Mouse (Mus musculus) layer of hippocampus, postnatal 14 days (tissue): Measurements from ENCODE around the gene Tfap2e. TPM values are rescaled to one million over a fixed set of nuclear protein-coding genes. Genes with fewer than 3 reads are reported as not detected.

Source experiments
- DNase-seq, 2 experiments: peaks; one replicate each; pipeline ENCODE4 v3.0.0; 2021 to 2022; ENCODE audit warnings: low spot score in 2 of 2, mixed read lengths in 1 of 2
- total RNA-seq, 2 experiments: library from RNA; stranded (reverse); gene quantifications; 2 replicates each; pipeline ENCODE4 v1.2.3; 2021

Tfap2e gene
- total RNA-seq, 2 experiments from 2014 or later = not detected

DNA sequence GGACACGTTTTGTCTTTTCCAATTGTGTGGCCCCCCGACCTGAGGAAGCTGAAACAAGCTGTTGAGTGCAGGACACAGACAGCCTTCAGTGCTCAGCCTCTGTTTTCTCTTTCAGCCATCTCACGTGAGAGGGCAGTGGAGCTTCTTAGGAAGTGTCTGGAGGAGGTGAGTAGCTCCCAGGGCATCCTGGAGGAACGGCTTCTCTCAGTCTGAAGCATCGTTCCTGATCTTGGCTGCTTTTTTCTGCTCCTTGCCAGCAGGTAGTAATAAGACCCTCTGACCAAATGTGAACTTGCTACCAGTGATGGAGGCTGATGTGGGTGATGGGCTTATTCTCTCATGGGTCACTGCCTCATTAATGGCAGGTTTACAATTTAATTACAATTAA lies 28.6 kb downstream of the Tfap2e start:
- no peak for DNase-seq

DNA sequence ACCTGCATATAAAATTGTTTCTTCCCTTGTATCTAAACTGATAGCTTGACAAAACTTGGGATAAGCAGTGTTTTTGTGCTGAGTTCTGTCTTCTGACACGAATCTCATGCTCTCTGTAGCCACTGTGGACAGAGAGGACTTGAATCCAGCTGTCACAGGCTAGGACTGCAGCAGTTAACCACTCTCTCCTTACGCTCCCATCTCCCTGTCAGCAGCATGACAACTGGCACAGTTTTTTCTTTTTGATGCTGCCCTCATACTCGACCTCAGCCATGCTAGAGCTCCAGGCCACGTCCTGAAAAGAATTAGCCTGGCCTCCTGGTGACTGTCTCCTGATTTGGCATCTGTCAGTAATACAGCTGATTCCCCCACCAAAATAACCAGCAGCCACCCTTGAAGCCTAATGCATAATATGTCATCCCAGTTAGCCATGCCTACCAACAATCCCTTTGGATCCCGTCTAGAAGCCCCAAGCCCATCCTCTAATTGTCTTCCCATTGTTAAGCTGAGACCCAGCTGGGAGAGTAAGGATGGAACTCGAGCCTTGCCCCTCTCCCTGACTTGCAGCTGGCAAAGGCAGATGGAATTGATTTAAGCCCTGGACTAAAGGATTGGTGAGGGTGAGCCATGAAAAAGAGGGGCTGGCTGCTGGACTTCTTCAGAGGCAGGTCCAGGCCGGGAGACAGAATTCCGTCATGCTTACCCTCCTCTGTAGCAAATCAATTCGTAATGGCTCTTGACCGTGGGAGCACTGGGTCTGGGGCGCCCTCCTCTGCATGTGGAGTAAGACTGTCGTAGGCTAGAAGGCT lies 29.2 kb downstream of the Tfap2e start:
- no peak for DNase-seq

DNA sequence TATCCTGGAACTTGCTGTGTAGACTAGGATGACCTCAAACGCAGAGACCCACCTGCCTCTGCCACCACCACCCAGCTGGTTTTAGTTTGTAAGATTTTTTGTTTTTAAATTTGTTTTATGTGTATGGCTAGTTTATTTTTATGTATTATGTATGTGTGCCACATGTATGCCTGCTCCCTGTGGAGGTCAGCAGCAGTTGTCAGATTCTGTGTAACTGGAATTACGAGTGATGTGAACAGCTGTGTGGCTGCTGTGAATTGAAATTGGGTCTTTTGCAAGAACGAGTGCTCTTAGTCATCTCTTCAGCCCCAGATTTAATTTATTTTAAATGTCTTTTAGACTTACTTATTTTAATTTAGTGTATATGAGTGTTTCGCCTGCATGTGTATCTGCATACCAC lies 39.1 kb downstream of the Tfap2e start:
- DNase-seq = no peak

DNA sequence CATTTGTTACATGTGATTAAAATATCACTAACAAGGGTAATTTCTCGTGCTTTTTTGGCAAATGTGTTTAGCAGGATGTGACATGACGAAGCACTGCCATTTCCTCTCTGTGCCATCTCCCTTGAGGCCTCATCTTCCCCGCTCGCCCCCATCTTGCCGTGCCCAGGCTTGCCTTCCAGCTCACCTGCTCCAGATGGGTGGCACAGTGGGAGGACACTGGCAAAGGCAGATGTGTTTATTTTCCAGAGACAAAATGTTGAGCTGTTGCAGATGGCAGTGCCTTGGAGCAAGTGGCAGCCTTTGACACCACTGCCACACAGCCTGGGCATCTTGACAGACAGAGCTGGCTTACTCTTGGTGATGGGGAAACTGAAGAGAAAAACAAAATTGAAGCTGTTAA lies 43.0 kb downstream of the Tfap2e start:
- DNase-seq = peak in 1 of 2 experiments; percentile 13

DNA sequence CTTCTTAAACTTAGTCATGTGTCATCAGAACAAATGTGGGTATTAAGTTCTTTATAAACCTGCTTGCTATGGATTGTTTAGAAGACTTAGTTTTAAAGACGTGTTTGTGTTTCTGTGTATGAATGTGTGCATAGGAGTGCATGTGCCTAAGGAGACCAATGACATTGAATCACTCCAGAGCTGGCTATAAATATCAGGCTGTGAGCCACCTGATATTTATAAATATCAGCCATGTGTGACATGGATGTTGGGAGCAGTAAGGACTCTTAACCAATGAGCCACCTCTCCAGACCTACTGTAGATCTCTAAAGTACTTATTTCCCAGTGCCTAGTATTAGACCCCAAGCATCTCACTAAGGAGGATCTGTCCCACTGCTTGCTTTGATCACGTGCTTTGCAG lies 46.6 kb downstream of the Tfap2e start:
- DNase-seq = no peak

DNA sequence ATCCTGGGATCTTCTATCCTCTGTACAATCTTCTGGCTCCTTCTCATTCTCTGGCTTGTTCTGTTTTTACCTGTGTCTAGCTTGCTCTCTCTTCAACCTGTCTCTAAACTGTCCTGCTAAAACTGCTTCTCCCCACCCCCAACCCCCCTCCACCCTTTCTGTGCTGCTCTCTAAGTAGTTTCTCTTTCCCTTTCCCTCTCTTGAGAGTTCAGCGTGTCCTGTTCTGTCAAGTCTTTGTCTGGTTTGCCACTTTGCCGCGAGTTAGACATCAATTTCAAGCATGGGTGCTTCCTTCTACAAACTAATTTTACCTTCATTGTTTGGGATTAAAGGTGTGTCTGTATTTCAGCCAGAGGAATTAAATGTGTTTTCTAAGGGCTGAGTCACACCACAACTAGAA lies 53.0 kb downstream of the Tfap2e start:
- DNase-seq = no peak

DNA sequence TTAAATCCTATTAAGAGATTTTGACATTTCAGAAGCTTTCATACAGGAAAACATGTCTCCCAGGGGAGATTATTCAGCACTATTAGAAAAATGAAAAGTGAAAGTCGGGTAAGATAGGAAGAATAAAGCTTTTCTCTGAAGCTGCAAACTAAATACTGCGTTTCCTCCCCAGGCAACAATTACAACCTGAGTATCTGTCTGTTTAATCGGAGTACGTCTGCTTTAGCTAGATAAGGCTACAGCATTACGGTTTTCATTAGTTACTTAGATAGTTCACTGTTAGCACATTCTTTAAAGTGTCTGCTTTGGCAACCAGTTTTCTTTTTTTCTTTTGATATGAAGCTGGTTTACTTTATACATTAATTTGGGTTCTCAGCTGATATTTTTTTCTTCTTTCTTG lies 53.7 kb downstream of the Tfap2e start:
- DNase-seq = no peak

DNA sequence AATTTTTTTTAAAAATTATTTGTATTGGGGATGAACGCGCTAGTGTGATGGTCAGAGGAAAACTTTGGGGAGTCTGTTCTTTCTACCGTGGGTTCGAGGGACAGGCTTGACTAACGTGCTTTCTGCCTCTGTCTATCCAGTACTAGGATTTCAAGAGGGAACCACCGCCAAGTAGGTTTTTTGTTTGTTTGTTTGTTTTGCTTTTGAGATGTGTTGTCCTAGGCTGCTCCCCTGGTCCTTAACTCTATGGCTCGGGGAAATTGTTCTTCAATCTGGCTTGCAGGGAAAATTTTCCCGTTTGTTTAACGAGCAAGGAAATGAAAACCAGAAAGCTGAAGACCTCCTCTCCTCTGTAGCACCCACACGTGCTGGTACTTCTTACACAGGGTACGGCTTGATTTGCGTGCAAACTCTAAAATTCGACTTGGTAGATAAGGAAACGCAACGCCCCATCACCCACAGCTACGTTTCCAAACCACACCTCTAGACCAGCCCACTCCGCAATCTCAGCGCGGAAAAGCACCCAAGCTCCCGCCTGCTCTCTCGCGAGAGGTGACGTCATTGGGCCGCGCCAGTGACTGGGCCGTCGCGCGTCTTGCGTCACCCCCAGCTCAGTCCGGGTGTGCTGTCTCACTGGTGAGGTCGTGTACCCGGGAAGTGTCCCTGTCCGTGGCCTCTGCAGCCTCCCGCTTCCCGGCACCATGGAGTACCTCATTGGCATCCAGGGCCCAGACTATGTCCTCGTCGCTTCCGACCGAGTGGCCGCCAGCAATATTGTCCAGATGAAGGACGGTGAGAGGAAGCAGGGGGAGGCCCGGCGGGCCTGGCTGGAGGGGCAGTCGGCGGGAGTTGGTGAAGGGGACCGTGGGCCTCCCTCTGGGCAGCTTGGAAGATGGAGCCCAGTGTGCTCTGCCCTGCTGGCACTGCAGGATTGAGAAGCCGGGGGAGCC lies 58.7 kb downstream of the Tfap2e start, which contains the start of gene Psmb2:
Gene Psmb2, plus strand, starts transcription at position 577 of the 950 bp plus-strand sequence.
- peak; percentile 98 to 99 for DNase-seq

DNA sequence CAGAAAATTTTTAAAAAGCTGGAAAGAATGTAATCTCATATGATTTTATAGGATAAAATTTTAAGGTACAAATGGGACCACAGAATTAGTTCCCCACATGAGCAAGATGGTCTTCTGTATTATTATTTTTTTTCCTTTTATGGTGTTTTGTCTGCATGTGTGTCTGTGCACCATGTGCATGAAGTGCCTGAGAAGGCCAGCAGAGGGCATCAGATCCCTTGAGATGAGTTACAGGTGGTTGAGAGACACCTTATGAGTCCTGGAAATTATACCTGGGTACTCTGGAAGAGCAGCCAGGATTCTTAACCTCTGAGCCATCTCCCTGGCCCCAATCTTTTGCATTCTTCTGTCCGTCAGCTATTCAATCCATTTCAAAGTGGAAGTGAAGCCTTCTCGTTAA lies 69.0 kb downstream of the Tfap2e start:
- DNase-seq = no peak

Other genes starting within 250 kb of the Tfap2e start
- gene Ago4, start 202.8 kb downstream of the Tfap2e start, total RNA-seq = 1 to 10 TPM; 6.4 to 6.7 TPM
- 1 to 10 TPM; 2.5 to 2.6 TPM for gene Clspn, start 179.3 kb downstream of the Tfap2e start, total RNA-seq
- 10 to 100 TPM; 68.6 TPM for gene 5730409E04Rik, start 126.4 kb downstream of the Tfap2e start, total RNA-seq
- 100 to 1,000 TPM; 128 to 130 TPM for gene Psmb2, start 58.6 kb downstream of the Tfap2e start, total RNA-seq
- 1,000 to 10,000 TPM; 1,231 to 1,244 TPM for gene Ncdn, start 17.2 kb upstream of the Tfap2e start, total RNA-seq
- 10 to 100 TPM; 59.2 to 59.4 TPM for gene AU040320, start 17.3 kb upstream of the Tfap2e start, total RNA-seq
- gene Zmym4, start 231.9 kb upstream of the Tfap2e start, total RNA-seq = 10 to 100 TPM; 46.0 to 49.0 TPM